Mouse (Mus musculus) lung, embryonic 15.5 days (tissue): ENCODE results near the gene Rfng. TPM values are rescaled to one million over a fixed set of nuclear protein-coding genes. Genes with fewer than 3 reads are reported as not detected.
"Not testable (repeated sequence)": the region's sequence is repeated elsewhere in the genome, so short reads cannot be mapped to it uniquely, and the experiment has no call there.

ENCODE experiments used
- ATAC-seq: fragments of 200-750 bp; cut with Nextera tagmentation; 2 replicates; pipeline ENCODE4 v1.8.0; 2017; ENCODE audit warnings: moderate number of reproducible peaks, borderline replicate concordance; ENCODE audit not compliant: low FRiP score, low TSS enrichment; ENCODE audit errors: extremely low read depth
- H3K27ac ChIP-seq: fragments of 300-500 bp; sonication (generic); 2 replicates; pipeline ENCODE4 v1.5.1; 2015; ENCODE audit warnings: moderate library complexity, mild to moderate bottlenecking, inconsistent platforms
- H3K27me3 ChIP-seq: fragments of 300-500 bp; sonication (generic); 2 replicates; pipeline ENCODE4 v1.6.1; 2015; ENCODE audit warnings: inconsistent platforms
- H3K36me3 ChIP-seq: fragments of 300-500 bp; sonication (generic); 2 replicates; pipeline ENCODE4 v1.6.1; 2015; ENCODE audit warnings: inconsistent platforms
- H3K4me1 ChIP-seq: fragments of 300-500 bp; sonication (generic); 2 replicates; pipeline ENCODE4 v1.6.1; 2015; ENCODE audit warnings: inconsistent platforms
- H3K4me2 ChIP-seq: fragments of 300-500 bp; sonication (generic); 2 replicates; pipeline ENCODE4 v1.6.1; 2015; ENCODE audit warnings: inconsistent platforms, mild to moderate bottlenecking, moderate library complexity
- H3K4me3 ChIP-seq: fragments of 300-500 bp; sonication (generic); 2 replicates; pipeline ENCODE4 v1.5.1; 2015; ENCODE audit warnings: mild to moderate bottlenecking, inconsistent platforms
- H3K9ac ChIP-seq: fragments of 300-500 bp; sonication (generic); 2 replicates; pipeline ENCODE4 v1.6.1; 2015; ENCODE audit warnings: inconsistent platforms
- H3K9me3 ChIP-seq: fragments of 300-500 bp; sonication (generic); 2 replicates; pipeline ENCODE4 v1.6.1; 2016; ENCODE audit warnings: inconsistent platforms
- WGBS: fragments of 180-500 bp; shearing (Covaris S2); methylation state at CpG from one replicate; pipeline ENCODE4 v1.1.7; 2015; 5-methylcytosine and 5-hydroxymethylcytosine counted together
- polyA plus RNA-seq: library from polyadenylated mRNA; unstranded; fragments of >200 nt; fragmentation: Nextera tagmentation; extraction: Ambion mirVana; gene quantifications from 2 replicates; pipeline ENCODE4 v1.2.1, GENCODE M21; 2015

Gene Rfng
- polyA plus RNA-seq, 1 experiment from 2014 or later, result 38.3 TPM

DNA sequence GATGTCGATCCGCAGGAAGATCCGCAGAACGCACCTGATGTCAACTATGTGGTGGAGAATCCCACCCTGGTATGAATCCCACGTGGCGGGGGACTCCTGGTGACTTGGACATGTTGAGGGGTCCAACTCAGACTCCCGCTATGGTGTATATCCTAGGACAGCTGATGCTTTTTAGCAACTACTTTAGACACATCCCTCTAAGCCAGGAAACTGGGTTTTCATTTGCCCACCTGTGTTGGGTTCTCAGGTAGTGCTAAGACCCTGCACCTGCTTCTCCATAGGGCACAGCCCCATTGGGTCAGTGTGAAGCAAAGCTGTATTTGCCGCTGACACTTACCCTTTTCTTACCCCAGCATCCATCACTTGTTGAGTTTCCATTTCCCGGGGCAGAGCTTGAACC, 1.1 kb upstream of the Rfng start:
- Histone ChIP-seq H3K4me2 (peak overlapping the region; percentile 91), H3K27me3 (no peaks in the 10 kb centered on the region), H3K4me1 (peaks cover 18% of the 10 kb centered on the region), H3K9ac (peak overlapping the region; percentile 94), H3K4me3 (peak overlapping the region; percentile 98), H3K9me3 (no peaks in the 10 kb centered on the region), H3K27ac (no peak overlapping the region), H3K36me3 (peaks cover 47% of the 10 kb centered on the region)
- 28% methylated on average over 9 of the region's 9 CpGs for WGBS
- ATAC-seq, result no peak

DNA sequence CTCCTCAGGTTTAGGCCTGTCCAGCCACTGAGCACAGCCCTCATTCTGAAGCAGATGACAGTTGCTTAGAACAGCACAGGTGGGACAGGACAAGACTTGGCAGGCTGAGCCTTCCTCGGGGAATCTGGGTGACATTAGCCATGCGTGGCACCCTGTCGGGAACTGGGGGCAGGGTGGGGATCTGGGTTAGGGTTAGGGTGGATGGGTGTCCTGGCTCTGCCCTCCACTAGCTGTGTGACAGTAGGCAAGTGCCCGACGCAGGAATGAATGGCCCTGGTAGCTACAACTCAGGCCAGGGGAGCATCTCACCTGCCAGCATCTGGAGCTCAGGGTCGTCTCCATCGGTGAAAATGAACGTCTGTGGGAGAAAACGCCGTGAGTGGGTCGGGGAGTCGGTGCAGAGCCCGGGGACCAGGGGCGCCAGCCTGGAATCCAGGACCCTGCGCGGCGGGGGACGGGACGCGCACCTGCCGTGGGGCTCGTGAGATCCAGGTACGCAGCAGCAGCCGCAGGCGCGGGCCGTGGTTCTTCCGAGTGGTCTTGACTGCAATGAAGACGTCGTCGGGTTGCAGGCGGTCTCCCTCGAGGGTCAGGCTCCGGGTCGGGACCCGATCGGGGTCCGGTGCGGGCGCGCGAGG, 462 bp downstream of the Rfng start:
- 1% methylated on average over 42 of the region's 42 CpGs for WGBS
- Histone ChIP-seq H3K4me3 (peak overlapping the region; percentile 98), H3K4me2 (peak overlapping the region; percentile 91), H3K4me1 (peaks cover 18% of the 10 kb centered on the region), H3K27ac (peak overlapping the region; percentile 76), H3K27me3 (no peaks in the 10 kb centered on the region), H3K9me3 (no peaks in the 10 kb centered on the region), H3K9ac (peak overlapping the region; percentile 94), H3K36me3 (peaks cover 34% of the 10 kb centered on the region)
- 0 out of 2 replicates have a peak, but pooled peaks have one; percentile 1 for ATAC-seq

DNA sequence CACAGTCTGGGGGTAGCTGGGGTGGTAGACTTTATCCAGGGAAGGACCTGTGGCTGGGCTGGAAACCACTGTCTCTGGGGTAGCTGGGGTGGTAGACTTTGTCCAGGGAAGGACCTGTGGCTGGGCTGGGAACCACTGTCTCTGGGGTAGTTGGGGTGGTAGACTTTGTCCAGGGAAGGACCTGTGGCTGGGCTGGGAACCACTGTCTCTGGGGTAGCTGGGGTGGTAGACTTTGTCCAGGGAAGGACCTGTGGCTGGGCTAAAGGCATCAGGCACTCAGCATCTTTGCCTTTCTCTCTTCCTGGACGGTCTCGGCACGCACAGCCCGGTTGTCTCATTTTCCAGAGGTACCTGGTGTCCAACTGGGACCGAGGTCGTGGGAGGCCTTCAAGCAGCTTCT, 2.6 kb downstream of the Rfng start:
- not testable (repeated sequence) for H3K9ac ChIP-seq, H3K27ac ChIP-seq, ATAC-seq, H3K4me2 ChIP-seq, H3K27me3 ChIP-seq, H3K9me3 ChIP-seq, H3K4me3 ChIP-seq
- Histone ChIP-seq H3K36me3 (peaks cover 13% of the 10 kb centered on the region), H3K4me1 (peaks cover 18% of the 10 kb centered on the region)
- WGBS, result 93% methylated on average over 6 of the region's 6 CpGs

DNA sequence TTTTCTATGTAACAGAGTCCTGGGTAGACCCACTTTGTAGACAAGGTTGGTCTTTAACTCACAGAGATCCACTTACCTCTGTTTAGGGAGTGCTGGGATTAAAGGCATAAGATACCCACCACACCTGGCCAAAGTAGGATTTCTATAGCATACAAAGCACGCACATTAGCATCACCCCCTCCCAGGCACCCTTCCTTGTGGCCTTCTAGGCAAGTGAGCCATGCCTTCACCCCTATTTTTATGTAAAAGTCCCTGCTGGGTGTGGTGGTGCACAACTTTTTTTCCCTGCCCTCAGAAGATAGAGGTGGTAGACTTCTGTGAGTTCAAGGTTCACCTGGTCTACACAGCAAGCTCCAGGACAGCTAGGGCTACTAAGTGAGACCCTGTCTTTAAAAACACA, 4.1 kb downstream of the Rfng start:
- no peaks in the 10 kb centered on the region for H3K27me3 ChIP-seq
- H3K4me1 ChIP-seq, result peaks cover 11% of the 10 kb centered on the region
- H3K27ac ChIP-seq, result no peak overlapping the region
- H3K9ac ChIP-seq, result no peak overlapping the region
- 89% methylated on average over 1 of the region's 1 CpGs for WGBS
- H3K4me2 ChIP-seq, result no peak overlapping the region
- no peak for ATAC-seq
- no peaks in the 10 kb centered on the region for H3K9me3 ChIP-seq
- peaks cover 8% of the 10 kb centered on the region; the same call in 1 of the 2 replicates for H3K36me3 ChIP-seq
- H3K4me3 ChIP-seq, result no peak overlapping the region

DNA sequence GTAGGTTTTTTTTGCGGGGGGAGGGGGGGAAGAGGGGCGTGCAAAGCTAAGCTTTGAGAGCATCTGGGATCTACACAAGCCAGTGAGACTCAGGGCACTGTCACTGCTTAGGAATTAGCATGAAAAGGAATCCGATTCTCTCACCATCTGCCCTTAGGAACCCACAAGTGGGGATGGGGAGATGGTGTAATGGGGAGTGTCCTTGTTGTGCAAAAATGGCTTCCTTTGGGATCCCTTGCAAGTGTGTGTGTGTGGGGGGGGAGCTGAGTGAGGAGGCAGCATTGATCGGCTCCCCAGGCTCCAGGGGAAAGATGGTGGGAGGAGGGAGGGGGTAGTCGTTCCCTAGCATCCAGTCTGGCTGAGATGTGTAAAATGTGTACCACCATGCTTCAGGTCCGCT, 6.9 kb downstream of the Rfng start:
- 33% methylated on average over 6 of the region's 6 CpGs for WGBS
- H3K9ac ChIP-seq, result no peak overlapping the region
- no peak overlapping the region for H3K27ac ChIP-seq
- H3K9me3 ChIP-seq, result no peaks in the 10 kb centered on the region
- H3K36me3 ChIP-seq, result peaks cover 7% of the 10 kb centered on the region; the same call in 1 of the 2 replicates
- no peaks in the 10 kb centered on the region for H3K27me3 ChIP-seq
- no peak for ATAC-seq
- no peak overlapping the region for H3K4me2 ChIP-seq
- H3K4me1 ChIP-seq, result no peaks in the 10 kb centered on the region
- no peak overlapping the region for H3K4me3 ChIP-seq

DNA sequence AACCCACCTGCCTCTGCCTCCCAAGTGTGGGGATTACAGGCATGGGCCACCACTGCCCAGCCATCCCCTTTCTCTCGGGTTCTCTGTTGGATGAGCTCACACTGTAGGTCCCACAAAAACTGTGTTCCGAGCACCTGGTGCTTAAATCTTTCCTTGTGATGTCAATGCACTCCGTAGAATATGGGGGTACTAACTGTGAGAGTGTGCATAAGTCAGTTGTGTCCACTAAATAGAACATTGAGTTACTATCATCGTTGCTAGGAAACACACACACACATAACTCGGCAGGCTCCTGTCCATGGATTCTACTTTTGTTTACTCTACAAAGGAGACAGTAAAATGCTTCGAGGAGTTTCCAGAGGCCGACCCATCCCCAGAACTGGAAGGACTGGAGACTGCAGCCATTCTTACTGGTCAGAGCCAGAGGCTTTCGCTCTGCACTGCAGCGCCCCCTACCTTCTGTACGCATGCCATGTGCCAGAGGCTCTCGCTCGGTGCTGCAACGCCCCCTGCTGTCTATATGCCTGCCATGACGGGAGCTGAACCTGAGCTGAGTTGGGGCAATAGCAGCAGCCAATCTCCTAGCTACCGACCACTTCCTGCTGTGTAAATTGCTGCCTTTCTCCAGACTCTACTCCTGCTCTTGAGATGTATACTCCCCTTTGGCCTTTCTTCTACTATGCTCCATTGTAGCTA, 8.1 kb downstream of the Rfng start:
- WGBS, result 22% methylated on average over 15 of the region's 15 CpGs
- no peak overlapping the region for H3K9ac ChIP-seq
- no peaks in the 10 kb centered on the region for H3K9me3 ChIP-seq
- peak; percentile 86 for ATAC-seq
- no peak overlapping the region for H3K4me3 ChIP-seq
- no peaks in the 10 kb centered on the region for H3K27me3 ChIP-seq
- H3K4me2 ChIP-seq, result no peak overlapping the region
- H3K27ac ChIP-seq, result no peak overlapping the region
- no peaks in the 10 kb centered on the region for H3K4me1 ChIP-seq
- H3K36me3 ChIP-seq, result no peaks in the 10 kb centered on the region

DNA sequence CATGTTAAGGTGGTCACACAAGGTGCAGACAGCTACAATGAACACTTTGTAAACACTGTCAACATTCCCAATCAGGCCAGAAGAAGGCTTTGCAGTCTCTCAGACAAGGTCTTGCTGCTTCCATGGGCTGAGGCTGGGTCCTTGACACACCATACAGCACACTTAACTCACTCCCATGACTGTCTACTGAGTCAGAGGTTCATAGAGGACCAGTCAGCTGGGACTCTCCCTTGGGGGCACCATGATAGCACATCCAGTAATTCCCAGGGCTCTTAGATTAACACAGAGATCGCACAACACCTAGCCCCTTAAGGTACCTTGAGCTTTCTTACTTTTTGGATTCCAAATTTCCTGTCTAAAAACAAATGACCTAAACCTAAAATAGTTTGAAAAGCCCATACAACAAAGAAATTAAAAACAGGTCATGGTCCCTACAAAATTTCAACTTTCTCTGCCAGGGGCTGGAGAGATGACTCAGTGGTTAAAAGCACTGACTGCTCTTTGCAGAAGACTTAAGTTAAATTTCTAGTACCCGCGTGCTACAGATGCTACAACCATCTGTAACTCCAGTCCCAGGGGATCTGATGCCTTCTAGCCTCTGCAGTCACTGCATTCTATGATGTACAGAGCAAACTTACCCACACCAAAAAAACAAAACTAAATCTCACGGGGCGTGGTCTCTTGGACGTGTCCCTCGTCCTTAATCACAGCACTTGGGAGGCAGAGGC, 10.4 kb downstream of the Rfng start:
- Histone ChIP-seq H3K36me3 (no peaks in the 10 kb centered on the region), H3K27ac (no peak overlapping the region), H3K9me3 (no peaks in the 10 kb centered on the region), H3K27me3 (no peaks in the 10 kb centered on the region), H3K4me1 (no peaks in the 10 kb centered on the region), H3K4me2 (no peak overlapping the region), H3K9ac (no peak overlapping the region), H3K4me3 (no peak overlapping the region)
- no peak for ATAC-seq
- WGBS, result 84% methylated on average over 7 of the region's 7 CpGs

DNA sequence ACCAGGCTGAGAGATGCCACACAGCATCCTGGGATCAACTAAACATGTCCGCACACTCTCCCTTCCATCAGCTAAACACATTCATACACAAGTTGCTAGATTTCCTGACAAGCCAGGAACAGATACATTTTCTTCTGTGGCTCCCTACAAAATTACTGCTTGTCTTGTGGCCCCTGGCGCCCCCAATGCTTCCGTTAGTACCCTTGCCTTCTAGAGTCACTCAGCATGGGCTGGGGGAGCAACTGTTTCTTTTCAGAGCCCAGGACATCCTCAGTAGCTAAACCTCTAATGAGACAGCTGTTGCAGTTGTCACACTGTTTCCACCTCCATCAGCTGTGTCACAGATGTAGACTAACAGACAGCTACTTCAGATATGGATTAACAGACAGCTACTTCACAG, 11.3 kb downstream of the Rfng start:
- Histone ChIP-seq H3K27me3 (no peaks in the 10 kb centered on the region), H3K9me3 (no peaks in the 10 kb centered on the region), H3K4me2 (no peak overlapping the region), H3K36me3 (no peaks in the 10 kb centered on the region), H3K9ac (no peak overlapping the region), H3K27ac (no peak overlapping the region), H3K4me1 (no peaks in the 10 kb centered on the region), H3K4me3 (no peak overlapping the region)
- WGBS, result 75% methylated on average over 3 of the region's 3 CpGs
- ATAC-seq, result no peak

DNA sequence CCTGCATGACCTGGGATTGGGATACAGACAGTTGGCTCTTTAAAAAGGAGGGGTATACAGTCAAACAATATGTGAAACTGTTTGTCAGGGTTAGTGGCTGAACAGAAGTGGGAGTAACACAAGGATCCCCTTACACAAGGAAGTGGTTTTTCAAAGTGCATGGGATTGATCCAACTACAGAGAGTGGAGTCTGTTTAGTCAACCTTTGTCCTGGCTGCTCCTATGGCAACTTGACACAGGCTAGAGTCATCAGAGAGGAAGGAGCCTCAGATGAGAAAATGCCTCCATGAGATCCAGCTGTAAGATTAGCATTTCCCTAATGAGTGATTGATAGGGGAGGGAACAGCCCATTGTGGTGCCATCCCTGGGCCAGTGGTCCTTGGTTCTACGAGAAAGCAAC, 15.8 kb downstream of the Rfng start:
- no peak for ATAC-seq
- WGBS, result 58% methylated on average over 1 of the region's 1 CpGs

DNA sequence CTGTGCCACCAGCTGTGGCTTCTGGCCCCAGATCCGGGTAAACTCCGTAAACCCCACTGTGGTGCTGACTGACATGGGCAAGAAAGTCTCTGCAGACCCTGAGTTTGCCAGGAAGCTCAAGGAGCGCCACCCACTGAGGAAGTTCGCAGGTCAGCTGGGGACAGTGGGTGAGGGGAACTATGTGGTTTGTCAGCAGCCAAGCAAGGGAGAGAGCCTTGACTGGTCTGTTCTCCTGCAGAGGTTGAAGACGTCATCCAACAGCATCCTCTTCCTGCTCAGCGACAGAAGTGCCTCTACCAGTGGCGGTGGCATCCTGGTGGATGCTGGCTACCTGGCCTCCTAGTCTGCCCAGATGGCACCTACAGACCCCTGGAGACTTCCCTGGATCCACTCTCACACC, 17.0 kb downstream of the Rfng start:
- not testable (repeated sequence) for H3K27ac ChIP-seq, H3K27me3 ChIP-seq, H3K4me3 ChIP-seq, ATAC-seq, H3K9me3 ChIP-seq, H3K4me1 ChIP-seq, H3K9ac ChIP-seq, H3K36me3 ChIP-seq, H3K4me2 ChIP-seq
- 70% methylated on average over 4 of the region's 7 CpGs for WGBS

More for the DNA sequence above, 15.8 kb downstream of the Rfng start:
- H3K9ac ChIP-seq, result no peak overlapping the region
- H3K9me3 ChIP-seq, result no peaks in the 10 kb centered on the region
- H3K4me2 ChIP-seq, result no peak overlapping the region
- no peaks in the 10 kb centered on the region for H3K27me3 ChIP-seq
- no peak overlapping the region for H3K4me3 ChIP-seq
- H3K4me1 ChIP-seq, result no peaks in the 10 kb centered on the region
- H3K27ac ChIP-seq, result no peak overlapping the region
- H3K36me3 ChIP-seq, result no peaks in the 10 kb centered on the region

DNA sequence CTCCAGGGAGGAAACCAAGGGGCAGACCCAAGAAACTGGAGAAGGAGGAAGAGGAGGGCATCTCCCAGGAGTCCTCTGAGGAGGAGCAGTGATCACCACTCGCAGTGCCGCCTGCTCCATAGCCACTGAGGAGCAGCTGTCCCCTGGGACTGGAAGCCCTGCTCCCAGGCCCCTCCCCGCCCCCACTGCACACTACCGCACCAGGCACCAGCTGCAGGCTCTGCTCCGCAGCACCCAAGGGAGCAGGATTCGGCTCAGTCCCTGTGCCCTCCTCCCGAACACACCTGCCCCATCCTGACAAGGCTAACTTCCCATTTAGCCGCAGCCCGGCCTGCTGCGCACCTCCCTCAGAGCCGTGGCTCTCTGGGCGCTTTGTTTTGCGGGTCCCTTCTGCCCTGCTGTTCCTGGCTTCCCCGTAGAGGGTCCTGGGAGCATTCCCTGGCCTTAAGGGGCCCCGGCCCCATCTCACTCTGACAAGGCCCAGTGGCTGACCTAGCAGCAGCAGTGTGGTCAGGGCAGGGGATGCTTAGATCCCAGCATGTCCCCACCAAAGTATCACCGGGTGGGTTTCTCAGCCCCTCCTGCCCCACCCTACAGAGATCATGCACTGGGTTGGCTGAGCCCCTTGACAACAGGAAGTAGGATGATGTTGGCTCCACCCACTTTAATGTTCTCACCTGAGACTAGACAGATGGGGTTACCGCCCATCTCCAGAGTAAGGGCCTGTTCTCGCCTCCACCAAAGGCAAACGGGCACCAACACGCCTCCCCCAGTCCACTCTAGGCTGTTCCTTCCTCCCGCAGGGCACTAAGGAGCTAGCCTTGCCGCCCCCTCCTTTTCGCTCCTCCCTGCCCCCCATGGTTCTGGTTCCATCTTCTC, 20.6 kb downstream of the Rfng start:
- ATAC-seq, result peak; percentile 41; the same call in 1 of the 2 replicates
- not testable (repeated sequence) for H3K9ac ChIP-seq, H3K27ac ChIP-seq, H3K4me3 ChIP-seq, H3K27me3 ChIP-seq, H3K36me3 ChIP-seq, H3K9me3 ChIP-seq, H3K4me1 ChIP-seq
- WGBS, result 42% methylated on average over 2 of the region's 23 CpGs
- peak overlapping the region; percentile 41 for H3K4me2 ChIP-seq
